Mouse (Mus musculus): ENCODE data around the gene Ccn6.

Ccn6 gene

DNA sequence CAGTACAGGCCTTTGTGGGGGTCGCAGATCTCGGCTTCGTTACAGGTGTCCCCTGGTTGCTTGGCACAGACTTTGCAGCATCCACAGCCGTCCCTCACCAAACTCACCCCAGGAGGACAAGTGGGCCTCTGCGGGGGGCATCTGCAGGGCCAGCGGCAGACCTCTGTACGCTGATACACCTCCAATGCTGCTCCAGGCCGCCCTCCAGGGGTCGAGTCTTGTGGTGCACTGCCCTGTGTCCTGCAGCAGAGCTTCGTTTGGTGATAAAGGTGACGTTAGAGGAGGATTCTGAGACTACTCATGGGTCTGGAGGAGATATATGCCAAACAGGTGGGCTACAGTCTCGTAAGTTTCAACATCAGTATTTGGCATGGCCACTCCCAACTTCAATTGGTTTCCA lies 5.3 kb downstream of the Ccn6 start:
- DNase-seq = peak; percentile 46

DNA sequence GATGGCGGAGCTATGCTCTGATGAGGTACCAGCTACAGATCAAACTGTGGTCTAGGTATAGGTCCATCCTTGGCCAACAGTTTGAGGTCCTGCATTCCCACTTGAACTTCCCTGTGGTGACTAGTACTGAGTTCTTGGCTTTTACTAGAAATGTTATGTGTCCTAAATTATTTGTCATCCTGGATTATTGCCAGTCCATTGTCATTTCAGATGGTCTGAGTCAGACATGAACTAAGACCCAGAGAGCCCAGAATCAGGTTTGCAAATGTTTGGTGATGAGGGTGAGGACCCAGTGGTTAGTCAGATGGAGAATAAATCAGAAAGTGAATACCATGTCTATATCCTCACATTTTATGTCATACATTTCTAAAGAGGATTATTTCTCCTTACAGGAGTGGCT lies 6.3 kb downstream of the Ccn6 start:
- DNase-seq = no peak

GRCm38 (mm10) chr10:39156719-39157118 lies 6.9 kb downstream of the Ccn6 start:
- DNase-seq = no peak

- DNase-seq = no peak
These were observed 21.4 kb downstream of the Ccn6 start for GRCm38 (mm10) chr10:39142216-39142615.

GRCm38 (mm10) chr10:39141401-39141800 lies 22.2 kb downstream of the Ccn6 start:
- DNase-seq = no peak

DNA sequence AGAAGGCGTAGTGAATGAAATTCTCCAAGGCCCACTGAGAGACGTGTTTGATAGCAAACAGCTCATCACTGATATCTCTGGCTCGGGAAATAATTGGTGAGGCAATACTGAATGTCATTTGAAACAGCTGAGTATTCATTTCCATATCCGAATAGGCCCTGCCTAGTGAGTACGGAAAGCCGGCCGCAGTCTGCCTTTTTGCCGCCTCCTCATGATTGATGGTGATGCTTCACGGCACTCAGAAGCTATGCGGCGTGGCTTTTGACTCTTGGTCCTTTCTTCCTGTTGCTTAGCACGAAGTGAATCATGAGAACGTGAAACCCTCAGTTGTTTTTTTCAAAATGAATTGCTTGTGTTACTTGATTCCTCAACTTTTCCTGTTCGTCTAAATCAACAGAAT lies 22.8 kb downstream of the Ccn6 start:
- no peak for DNase-seq

DNA sequence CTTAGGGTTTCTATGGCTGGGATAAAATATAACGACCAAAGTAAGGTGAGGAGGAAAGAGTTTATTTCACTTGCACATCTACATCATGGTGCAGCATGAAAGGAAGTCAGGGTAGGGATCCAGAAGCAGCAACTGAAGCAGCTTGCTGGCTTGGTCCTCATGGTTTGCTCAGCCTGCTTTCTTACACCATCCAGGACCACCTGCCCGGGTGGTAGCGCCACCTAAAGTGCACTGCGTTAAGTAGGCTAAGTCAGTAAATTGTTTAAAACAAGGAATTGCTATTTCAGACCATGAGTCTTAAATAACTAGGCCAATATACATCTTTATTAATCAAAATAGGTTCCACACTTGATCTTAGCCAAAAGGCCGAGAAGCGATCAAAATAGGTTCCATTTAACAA lies 24.8 kb downstream of the Ccn6 start:
- peak; percentile 64 for DNase-seq

DNA sequence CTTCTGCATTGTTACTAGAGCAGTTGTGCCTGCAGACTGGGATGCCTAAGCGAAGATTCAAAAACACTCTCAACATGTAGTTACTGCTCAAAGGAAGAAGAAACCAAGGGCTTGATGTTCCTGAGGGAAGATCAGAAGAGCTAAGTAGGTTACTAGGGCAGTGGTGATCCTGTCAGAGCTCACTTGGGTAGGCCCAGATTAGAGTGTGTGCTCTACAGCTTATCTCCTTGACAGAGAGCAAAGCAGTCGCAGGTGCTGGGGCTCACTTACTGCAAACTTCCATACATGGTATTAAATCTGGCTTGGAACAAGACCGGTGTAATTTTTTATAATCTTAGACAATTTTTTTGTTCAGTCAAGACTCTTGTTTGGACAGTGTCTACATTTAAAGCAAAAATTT lies 25.8 kb downstream of the Ccn6 start:
- DNase-seq = peak; percentile 69

DNA sequence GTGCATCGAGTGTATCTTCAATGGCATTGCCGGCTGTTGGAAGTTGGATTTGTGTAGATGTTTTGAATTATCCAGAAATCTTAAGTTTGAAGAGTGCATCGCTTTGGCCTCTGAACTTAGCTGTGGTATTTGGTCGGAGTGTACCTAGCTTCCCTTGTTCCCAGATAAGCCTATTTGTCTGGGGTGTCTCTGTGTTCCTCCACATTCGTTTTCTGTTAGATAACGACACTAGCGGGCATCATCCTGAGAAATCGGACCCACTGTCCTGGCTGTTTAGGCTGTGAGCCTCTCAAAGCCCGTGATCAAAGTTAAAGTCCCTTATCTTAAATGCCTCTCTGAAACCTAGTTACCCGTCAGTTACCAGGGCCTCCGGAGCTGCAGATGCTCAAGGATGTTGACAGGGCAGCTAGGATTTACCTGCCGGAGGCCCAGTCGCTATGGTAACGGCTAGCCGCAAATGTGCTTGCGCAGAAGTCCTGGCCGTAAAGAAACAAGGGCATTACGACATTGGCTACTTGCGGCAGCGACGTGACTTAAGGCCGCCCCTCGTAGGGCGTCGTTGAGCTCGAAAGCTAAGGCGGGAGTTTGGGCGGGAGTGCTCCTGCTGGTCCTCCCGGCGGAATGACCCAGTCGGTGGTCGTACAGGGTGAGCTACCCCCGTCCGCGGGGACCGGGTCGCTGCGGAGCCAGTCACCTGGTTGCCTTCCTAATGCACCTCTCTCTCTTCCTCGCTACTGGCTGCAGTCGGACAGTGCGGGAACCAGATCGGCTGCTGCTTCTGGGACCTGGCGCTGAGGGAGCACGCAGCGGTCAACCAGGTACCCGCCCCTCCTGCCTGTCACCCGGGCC lies 29.9 kb downstream of the Ccn6 start, which contains the start of the genes Fam229b and Tube1:
Gene Fam229b, minus strand, starts transcription at position 453 of the 849 bp plus-strand sequence.
Gene Tube1, plus strand, starts transcription at position 515 of the 849 bp plus-strand sequence.
- DNase-seq = peak; percentile 95

- DNase-seq = no peak
These were observed 42.2 kb downstream of the Ccn6 start for GRCm38 (mm10) chr10:39121412-39121811.

DNA sequence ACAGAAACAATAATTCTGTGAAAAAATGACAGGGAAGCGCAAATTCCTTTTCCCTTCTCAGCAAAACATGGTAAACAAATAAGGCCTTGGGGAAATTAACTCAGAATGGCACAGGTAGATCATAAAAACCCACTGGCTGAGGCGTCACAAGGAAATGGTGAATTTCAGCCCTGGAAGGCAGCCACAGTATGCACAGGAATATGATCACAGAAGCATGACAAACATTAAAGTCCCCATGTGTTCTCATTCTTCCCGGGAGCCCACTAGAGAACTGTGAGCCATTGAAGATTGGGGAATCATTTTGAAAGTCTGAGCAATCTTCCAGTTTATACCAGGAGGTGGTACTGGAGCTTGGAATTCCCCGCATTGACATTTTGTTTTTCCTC lies 54.1 kb downstream of the Ccn6 start:
- no peak for DNase-seq

GRCm38 (mm10) chr10:39108837-39109488 lies 54.6 kb downstream of the Ccn6 start:
- no peak for DNase-seq

DNA sequence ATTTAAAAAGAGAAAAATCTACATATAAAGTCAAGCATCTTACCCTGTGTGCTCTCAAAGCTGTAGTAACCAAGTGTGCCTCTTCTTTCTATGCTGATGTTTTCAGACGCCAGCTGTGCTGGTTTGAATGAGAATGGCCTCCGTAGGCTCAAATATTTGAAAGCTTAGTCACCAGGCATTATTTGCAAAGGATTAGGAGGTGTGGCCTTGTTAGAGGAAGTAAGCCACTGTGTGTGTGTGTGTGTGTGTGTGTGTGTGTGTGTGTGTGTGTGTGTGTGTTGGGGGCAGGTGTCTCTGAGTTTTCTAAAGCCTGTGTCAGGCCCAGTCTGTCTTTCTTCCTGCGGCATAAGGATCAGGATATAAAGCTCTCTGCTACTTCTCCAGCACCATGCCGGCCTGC lies 56.7 kb downstream of the Ccn6 start:
- no peak for DNase-seq

DNA sequence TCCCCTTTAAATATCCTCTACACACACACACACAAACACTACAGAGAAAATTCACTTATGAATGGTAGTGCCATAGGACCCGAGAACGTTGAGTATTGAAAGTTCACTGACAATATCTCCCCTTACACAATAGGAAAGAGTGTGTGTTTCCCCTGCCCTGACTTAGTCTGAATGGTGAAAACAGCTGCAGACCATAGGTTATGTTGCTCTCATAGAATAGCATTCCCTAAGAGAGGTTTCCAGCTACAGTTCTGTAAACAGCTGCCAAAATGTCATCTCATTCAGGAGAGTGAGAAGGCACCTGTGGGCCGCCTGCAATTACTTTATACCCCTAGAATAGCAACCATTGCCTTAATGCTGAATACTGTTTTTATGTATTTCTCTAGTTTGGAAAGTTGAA lies 57.2 kb downstream of the Ccn6 start:
- no peak for DNase-seq

GRCm38 (mm10) chr10:39104803-39105449 lies 58.7 kb downstream of the Ccn6 start:
- no peak for DNase-seq
